Mouse (Mus musculus): Measurements from ENCODE around the gene Commd3.

DNA sequence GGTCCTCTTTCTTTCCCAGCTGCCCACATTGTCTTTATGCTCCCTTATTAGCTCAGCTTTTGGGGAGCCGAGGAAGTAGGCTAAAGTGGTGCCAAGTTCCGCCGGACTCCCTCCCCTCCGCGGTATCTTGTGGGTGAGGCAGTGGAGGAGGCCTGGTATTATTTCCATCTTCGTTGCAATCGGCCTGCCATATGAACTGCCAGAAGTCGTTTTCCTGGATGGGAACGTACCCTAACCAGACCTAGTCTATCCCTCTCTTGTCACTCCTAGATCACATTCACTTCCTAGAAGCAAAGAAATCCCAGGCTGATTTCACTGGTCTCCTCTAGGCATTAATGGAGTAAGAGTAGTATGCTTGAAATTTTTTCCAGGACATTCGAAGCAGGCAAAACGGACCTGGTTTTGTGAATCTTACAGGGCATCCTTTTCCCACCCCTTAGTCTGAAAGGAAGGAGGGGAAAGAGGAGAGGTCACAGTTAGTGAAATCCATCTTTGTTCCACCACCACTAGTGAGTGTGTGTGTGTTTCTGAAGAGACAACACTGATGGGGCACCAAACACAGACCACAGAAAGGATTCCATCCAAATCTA is 27.3 kb downstream of the Commd3 start:
- no peak for TF ChIP-seq CTCF (IDR thresholded peaks at IDR 0.05; ENCODE audit: control insufficient read depth, insufficient read depth, insufficient read length)
- TF ChIP-seq MAX (IDR thresholded peaks at IDR 0.05), result no peak
- no peak for TF ChIP-seq CEBPB (IDR thresholded peaks at IDR 0.05; ENCODE audit: low read depth)
- TF ChIP-seq MYOD1 (IDR thresholded peaks at IDR 0.05; ENCODE audit: control insufficient read depth, insufficient read length, low read depth), result no peak
- no peak for TF ChIP-seq MYOG (IDR thresholded peaks at IDR 0.05; ENCODE audit: control insufficient read depth, extremely low read depth, insufficient read length)

Data from C2C12 (cell line).